Mouse (Mus musculus): ENCODE measurements around the gene Kpna1.

DNA sequence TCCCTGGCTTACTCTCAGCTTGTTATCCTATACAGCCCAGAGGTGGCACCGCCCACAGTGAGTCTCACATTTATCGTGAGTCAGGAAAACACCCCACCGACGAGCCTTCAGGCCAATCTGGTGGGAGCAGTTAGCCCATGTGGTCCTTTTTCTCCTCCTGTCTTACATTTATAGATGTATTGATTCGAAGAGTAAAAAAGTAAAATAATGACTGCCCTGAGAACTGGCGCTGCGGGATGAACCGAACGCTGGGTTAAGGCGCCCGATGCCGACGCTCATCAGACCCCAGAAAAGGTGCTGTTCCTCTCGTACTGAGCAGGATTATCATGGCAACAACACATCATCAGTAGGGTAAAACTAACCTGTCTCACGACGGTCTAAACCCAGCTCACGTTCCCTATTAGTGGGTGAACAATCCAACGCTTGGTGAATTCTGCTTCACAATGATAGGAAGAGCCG is 2.8 kb downstream of the Kpna1 start:
- TF ChIP-seq EP300 (IDR thresholded peaks at IDR 0.05; ENCODE audit: low read length) (no peak), CTCF (conservative IDR thresholded peaks at IDR 0.05 in 1 of 2, IDR thresholded peaks at IDR 0.05 in 1 of 2; ENCODE audit: low read depth in 2 of 2, low read length in 2 of 2) (no peak), CHD2 (IDR thresholded peaks at IDR 0.05; ENCODE audit: low read length) (no peak), MAX (IDR thresholded peaks at IDR 0.05; ENCODE audit: low read length) (no peak), ZC3H11A (IDR thresholded peaks at IDR 0.05; ENCODE audit: low read depth, low read length) (no peak), JUND (conservative IDR thresholded peaks at IDR 0.05; ENCODE audit: low read depth, low read length) (no peak), ELF1 (IDR thresholded peaks at IDR 0.05; ENCODE audit: low read depth, low read length) (no peak), ZNF384 (IDR thresholded peaks at IDR 0.05; ENCODE audit: low read depth, low read length) (no peak), POLR2A (IDR thresholded peaks at IDR 0.05; ENCODE audit: low read depth, low read length) (no peak), MAFK (IDR thresholded peaks at IDR 0.05; ENCODE audit: insufficient replicate concordance, low read length) (no peak), POLR2AphosphoS2 (IDR thresholded peaks at IDR 0.05; ENCODE audit: low read depth, low read length) (no peak)

Data from CH12.LX (cell line).